In genomic region chr2:153070762-153071490, GRCm38 (mm10) we compare ENCODE assay signal across 8 mouse cellular contexts. TPM values are rescaled to one million over a fixed set of nuclear protein-coding genes. Genes with fewer than 3 reads are reported as not detected.
DNase-seq lines count a peak whose midpoint lies in the region; ATAC-seq lines count a peak whose summit lies in the region.

No protein-coding gene starts in this region.

- H3K9ac ChIP-seq in forebrain, embryonic 11.5 days (ENCODE audit: low read length) = no peak overlapping the region
- H3K9ac ChIP-seq in forebrain, embryonic 12.5 days = no peak overlapping the region

- no peak overlapping the region for H3K27ac ChIP-seq in forebrain, embryonic 11.5 days (ENCODE audit: low read depth, low read length)
- H3K27ac ChIP-seq in forebrain, embryonic 12.5 days = no peak overlapping the region

- no peak overlapping the region for H3K4me3 ChIP-seq in forebrain, embryonic 11.5 days (ENCODE audit: low read depth, low read length)
- no peak overlapping the region for H3K4me3 ChIP-seq in forebrain, embryonic 12.5 days (replicated peaks)

- H3K4me2 ChIP-seq in forebrain, embryonic 11.5 days (ENCODE audit: low read depth, low read length, severe bottlenecking) = no peak overlapping the region
- no peak overlapping the region for H3K4me2 ChIP-seq in forebrain, embryonic 12.5 days

- H3K9me3 ChIP-seq in forebrain, embryonic 11.5 days (ENCODE audit: control insufficient read depth, low read length) = no peaks in the 10 kb centered on the region
- H3K9me3 ChIP-seq in forebrain, embryonic 12.5 days = no peaks in the 10 kb centered on the region

- ATAC-seq in forebrain, embryonic 11.5 days (replicated peaks; ENCODE audit: low FRiP score) = no peak
- no peak for ATAC-seq in forebrain, embryonic 12.5 days (ENCODE audit: low FRiP score)

- peaks cover 35% of the 10 kb centered on the region for H3K27me3 ChIP-seq in forebrain, embryonic 11.5 days (ENCODE audit: control insufficient read depth, insufficient read depth, low read length)
- peaks cover 89% of the 10 kb centered on the region for H3K27me3 ChIP-seq in forebrain, embryonic 12.5 days

- no peaks in the 10 kb centered on the region for H3K36me3 ChIP-seq in forebrain, embryonic 11.5 days (ENCODE audit: control insufficient read depth, insufficient read depth, low read length)
- H3K36me3 ChIP-seq in forebrain, embryonic 12.5 days (replicated peaks) = no peaks in the 10 kb centered on the region

- H3K4me1 ChIP-seq in forebrain, embryonic 11.5 days (replicated peaks; ENCODE audit: control insufficient read depth, insufficient read depth, low read length) = peaks cover 4% of the 10 kb centered on the region; the same call in 1 of the 2 replicates
- H3K4me1 ChIP-seq in forebrain, embryonic 12.5 days = peaks cover 9% of the 10 kb centered on the region

- 6% methylated on average over 23 of the region's 23 CpGs for WGBS in forebrain, embryonic 11.5 days
- 6% methylated on average over 23 of the region's 23 CpGs for WGBS in forebrain, embryonic 12.5 days

- DNase-seq in forebrain, embryonic 11.5 days (ENCODE audit: low spot score) = peak; percentile 60
- DNase-seq in B cell, adult 2 months = peak; percentile 69 to 71
- DNase-seq in cerebellum, adult 9-10 months = peak; percentile 60
- DNase-seq in induced T-regulatory cell, adult 2 months (ENCODE audit: low read depth) = peak; percentile 8
- DNase-seq in naive thymus-derived CD4-positive, alpha-beta T cell, adult 2 months (ENCODE audit: low read depth) = peak; percentile 20
- DNase-seq in gastrocnemius, adult 18-20 months (ENCODE audit: low spot score) = no peak
- DNase-seq in right cerebral cortex, postnatal 10 days (ENCODE audit: low spot score in 2 of 2) = no peak

RNA-seq across cellular contexts. Expression of gene Ccm2l, which starts 5.2 kb away (rescaled TPM):
- 0.99 and 1.3 TPM in 2 replicates for polyA plus RNA-seq in forebrain, embryonic 11.5 days (2014; fragmentation: Nextera tagmentation; extraction: Ambion mirVana)
- polyA plus RNA-seq in forebrain, embryonic 12.5 days (2016; fragmentation: Nextera tagmentation; extraction: Ambion mirVana) = 1.4 and 1.7 TPM in 2 replicates
- 1 to 10 TPM; 3.3 to 4.1 TPM for total RNA-seq in gastrocnemius, adult 18-20 months (2021)

RNA-seq across cellular contexts. Expression of gene Hck, which starts 37.3 kb away (rescaled TPM):
- 1.8 TPM in 2 replicates for polyA plus RNA-seq in forebrain, embryonic 11.5 days (2014; fragmentation: Nextera tagmentation; extraction: Ambion mirVana)
- 1.3 and 1.5 TPM in 2 replicates for polyA plus RNA-seq in forebrain, embryonic 12.5 days (2016; fragmentation: Nextera tagmentation; extraction: Ambion mirVana)
- total RNA-seq in gastrocnemius, adult 18-20 months (2021) = under 1 TPM; 0.18 to 0.28 TPM

RNA-seq across cellular contexts. Expression of gene Xkr7, which starts 39.3 kb away (rescaled TPM):
- 0.09 and 0.24 TPM in 2 replicates for polyA plus RNA-seq in forebrain, embryonic 11.5 days (2014; fragmentation: Nextera tagmentation; extraction: Ambion mirVana)
- 0.95 and 1.2 TPM in 2 replicates for polyA plus RNA-seq in forebrain, embryonic 12.5 days (2016; fragmentation: Nextera tagmentation; extraction: Ambion mirVana)
- not detected for total RNA-seq in gastrocnemius, adult 18-20 months (2021)

RNA-seq across cellular contexts. Expression of gene Pdrg1, which starts 55.7 kb away (rescaled TPM):
- polyA plus RNA-seq in forebrain, embryonic 11.5 days (2014; fragmentation: Nextera tagmentation; extraction: Ambion mirVana) = 64.9 and 77.5 TPM in 2 replicates
- polyA plus RNA-seq in forebrain, embryonic 12.5 days (2016; fragmentation: Nextera tagmentation; extraction: Ambion mirVana) = 109 and 119 TPM in 2 replicates
- 10 to 100 TPM; 72.1 to 77.5 TPM for total RNA-seq in gastrocnemius, adult 18-20 months (2021)

Comparison
In these comparisons a context has a peak if more than half of its experiments do, and no peak if none do; other contexts are left out.
1. DNase-seq: peak in forebrain, embryonic 11.5 days (single experiment), B cell, adult 2 months (2 of 2), cerebellum, adult 9-10 months (single experiment), induced T-regulatory cell, adult 2 months (single experiment) and naive thymus-derived CD4-positive, alpha-beta T cell, adult 2 months (single experiment); none in gastrocnemius, adult 18-20 months (single experiment) and right cerebral cortex, postnatal 10 days (0 of 2).